Mouse (Mus musculus): ENCODE data around the gene Dab2ip. TPM values are rescaled to one million over a fixed set of nuclear protein-coding genes. Genes with fewer than 3 reads are reported as not detected.

Gene Dab2ip
- polyA plus RNA-seq, 1 experiment from 2014 or later, result 27.0 TPM

GRCm38 (mm10) chr2:35614411-35614810, 56.3 kb downstream of the Dab2ip start:
- no peaks in the 10 kb centered on the region for H3K36me3 ChIP-seq (ENCODE audit: control insufficient read depth, insufficient read depth, low read length)
- H3K4me3 ChIP-seq (ENCODE audit: low read length), result no peak overlapping the region
- WGBS, result 64% methylated on average over 3 of the region's 3 CpGs
- no peak for ATAC-seq
- no peak overlapping the region for H3K9ac ChIP-seq (ENCODE audit: low read depth, low read length)
- peak overlapping the region; percentile 53 for H3K27ac ChIP-seq (ENCODE audit: low read length)
- no peaks in the 10 kb centered on the region for H3K9me3 ChIP-seq (ENCODE audit: control insufficient read depth, low read length)
- no peaks in the 10 kb centered on the region for H3K27me3 ChIP-seq (replicated peaks; ENCODE audit: control insufficient read depth, insufficient read depth, low read length)
- no peak overlapping the region for H3K4me2 ChIP-seq (ENCODE audit: low read depth, low read length)
- peaks cover 80% of the 10 kb centered on the region for H3K4me1 ChIP-seq (ENCODE audit: control insufficient read depth, insufficient read depth, low read length)

GRCm38 (mm10) chr2:35615366-35615765, 57.3 kb downstream of the Dab2ip start:
- Histone ChIP-seq H3K4me3 (ENCODE audit: low read length) (no peak overlapping the region), H3K9ac (ENCODE audit: low read depth, low read length) (no peak overlapping the region), H3K4me1 (ENCODE audit: control insufficient read depth, insufficient read depth, low read length) (peaks cover 81% of the 10 kb centered on the region), H3K9me3 (ENCODE audit: control insufficient read depth, low read length) (no peaks in the 10 kb centered on the region), H3K4me2 (ENCODE audit: low read depth, low read length) (no peak overlapping the region), H3K36me3 (ENCODE audit: control insufficient read depth, insufficient read depth, low read length) (no peaks in the 10 kb centered on the region), H3K27ac (ENCODE audit: low read length) (peak overlapping the region; percentile 86), H3K27me3 (replicated peaks; ENCODE audit: control insufficient read depth, insufficient read depth, low read length) (no peaks in the 10 kb centered on the region)
- 51% methylated on average over 4 of the region's 4 CpGs for WGBS
- no peak for ATAC-seq

GRCm38 (mm10) chr2:35615977-35616376, 57.9 kb downstream of the Dab2ip start:
- Histone ChIP-seq H3K9me3 (ENCODE audit: control insufficient read depth, low read length) (no peaks in the 10 kb centered on the region), H3K4me1 (ENCODE audit: control insufficient read depth, insufficient read depth, low read length) (peaks cover 81% of the 10 kb centered on the region), H3K27me3 (replicated peaks; ENCODE audit: control insufficient read depth, insufficient read depth, low read length) (no peaks in the 10 kb centered on the region), H3K4me2 (ENCODE audit: low read depth, low read length) (no peak overlapping the region), H3K4me3 (ENCODE audit: low read length) (no peak overlapping the region), H3K36me3 (ENCODE audit: control insufficient read depth, insufficient read depth, low read length) (no peaks in the 10 kb centered on the region), H3K9ac (ENCODE audit: low read depth, low read length) (0 out of 2 replicates have a peak overlapping the region, but pooled peaks have one; percentile 5), H3K27ac (ENCODE audit: low read length) (peak overlapping the region; percentile 86)
- ATAC-seq, result no peak
- 70% methylated on average over 2 of the region's 2 CpGs for WGBS

GRCm38 (mm10) chr2:35616891-35617658, 59.0 kb downstream of the Dab2ip start:
- Histone ChIP-seq H3K4me2 (ENCODE audit: low read depth, low read length) (0 out of 2 replicates have a peak overlapping the region, but pooled peaks have one; percentile 20), H3K9me3 (ENCODE audit: control insufficient read depth, low read length) (no peaks in the 10 kb centered on the region), H3K9ac (ENCODE audit: low read depth, low read length) (peak overlapping the region; percentile 5; the same call in 1 of the 2 replicates), H3K4me1 (ENCODE audit: control insufficient read depth, insufficient read depth, low read length) (peaks cover 83% of the 10 kb centered on the region), H3K4me3 (ENCODE audit: low read length) (no peak overlapping the region), H3K36me3 (ENCODE audit: control insufficient read depth, insufficient read depth, low read length) (no peaks in the 10 kb centered on the region), H3K27ac (ENCODE audit: low read length) (peak overlapping the region; percentile 88), H3K27me3 (replicated peaks; ENCODE audit: control insufficient read depth, insufficient read depth, low read length) (no peaks in the 10 kb centered on the region)
- 51% methylated on average over 6 of the region's 6 CpGs for WGBS
- ATAC-seq, result peak; percentile 87

DNA sequence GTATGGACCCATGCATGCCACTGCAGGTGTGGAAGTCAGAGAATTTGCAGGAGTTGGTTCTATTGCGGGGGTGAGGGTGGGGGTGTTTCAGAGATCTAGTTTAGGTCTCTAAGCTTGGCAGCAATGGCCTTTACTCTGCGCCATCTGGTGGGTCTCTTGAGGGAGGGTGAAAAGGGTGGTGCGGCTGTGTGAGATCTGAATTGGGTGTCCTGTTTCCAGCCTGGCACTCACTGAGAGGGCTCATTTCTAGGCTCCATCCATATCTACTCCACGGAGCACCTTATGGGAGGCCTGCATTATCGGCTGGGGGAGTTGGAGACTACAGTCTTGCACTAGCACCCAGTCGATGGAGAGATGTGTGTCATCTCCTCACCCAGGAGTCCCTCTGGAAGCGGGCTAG, 60.9 kb downstream of the Dab2ip start:
- Histone ChIP-seq H3K27ac (ENCODE audit: low read length) (peak overlapping the region; percentile 72), H3K36me3 (ENCODE audit: control insufficient read depth, insufficient read depth, low read length) (no peaks in the 10 kb centered on the region), H3K27me3 (replicated peaks; ENCODE audit: control insufficient read depth, insufficient read depth, low read length) (no peaks in the 10 kb centered on the region), H3K4me1 (ENCODE audit: control insufficient read depth, insufficient read depth, low read length) (peaks cover 85% of the 10 kb centered on the region), H3K4me3 (ENCODE audit: low read length) (no peak overlapping the region), H3K9ac (ENCODE audit: low read depth, low read length) (0 out of 2 replicates have a peak overlapping the region, but pooled peaks have one; percentile 50), H3K9me3 (ENCODE audit: control insufficient read depth, low read length) (no peaks in the 10 kb centered on the region), H3K4me2 (ENCODE audit: low read depth, low read length) (no peak overlapping the region)
- 72% methylated on average over 7 of the region's 7 CpGs for WGBS
- ATAC-seq, result no peak

- 30% methylated on average over 2 of the region's 2 CpGs for WGBS
- no peaks in the 10 kb centered on the region for H3K27me3 ChIP-seq (replicated peaks; ENCODE audit: control insufficient read depth, insufficient read depth, low read length)
- H3K36me3 ChIP-seq (ENCODE audit: control insufficient read depth, insufficient read depth, low read length), result no peaks in the 10 kb centered on the region
- no peak overlapping the region for H3K4me3 ChIP-seq (ENCODE audit: low read length)
- peak overlapping the region; percentile 72 for H3K27ac ChIP-seq (ENCODE audit: low read length)
- peak overlapping the region; percentile 53 for H3K4me2 ChIP-seq (ENCODE audit: low read depth, low read length)
- peak overlapping the region; percentile 50 for H3K9ac ChIP-seq (ENCODE audit: low read depth, low read length)
- H3K9me3 ChIP-seq (ENCODE audit: control insufficient read depth, low read length), result no peaks in the 10 kb centered on the region
- ATAC-seq, result no peak
- peaks cover 85% of the 10 kb centered on the region for H3K4me1 ChIP-seq (ENCODE audit: control insufficient read depth, insufficient read depth, low read length)
Observed at GRCm38 (mm10) chr2:35619532-35619931, 61.5 kb downstream of the Dab2ip start.

DNA sequence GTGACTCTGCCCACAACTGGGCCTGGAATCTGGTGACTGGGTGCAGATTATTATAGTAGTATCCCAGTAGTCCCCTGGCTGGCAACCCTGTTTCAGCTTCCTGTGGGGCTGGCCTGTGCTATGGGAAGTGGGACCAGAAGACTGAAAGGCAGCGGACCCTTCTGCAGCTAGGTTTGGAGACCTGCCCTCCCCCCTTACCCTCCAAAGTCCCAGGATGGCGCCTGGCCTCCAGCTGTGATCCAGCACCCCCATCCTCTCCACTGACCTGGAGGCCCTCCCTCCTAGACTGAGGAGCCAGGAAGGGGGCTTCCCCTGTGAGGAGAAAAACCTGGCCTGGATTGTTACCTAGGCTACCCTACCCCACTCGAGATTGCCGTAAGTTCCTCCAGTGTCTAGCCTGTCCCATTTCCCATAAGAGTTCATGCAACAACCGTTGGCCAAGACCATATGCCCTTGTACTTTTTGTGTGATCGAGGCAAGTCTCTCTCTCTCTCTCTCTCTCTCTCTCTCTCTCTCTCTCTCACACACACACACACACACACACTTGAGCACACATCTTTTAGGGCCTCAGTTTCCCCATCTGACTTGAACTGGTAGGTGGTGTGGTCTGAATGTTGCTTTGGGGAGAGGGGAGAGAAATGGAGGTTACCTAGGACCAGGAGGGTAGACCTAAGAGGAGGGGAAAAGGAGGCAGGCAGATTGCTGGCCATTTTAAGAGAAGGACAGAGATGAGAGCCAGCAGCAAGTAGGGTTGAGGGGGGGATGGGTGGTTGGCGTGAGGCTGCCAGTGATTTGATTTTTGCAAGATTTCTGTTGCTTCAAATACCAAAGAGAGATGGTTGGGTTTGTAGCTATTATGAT, 62.5 kb downstream of the Dab2ip start:
- Histone ChIP-seq H3K4me2 (ENCODE audit: low read depth, low read length) (peak overlapping the region; percentile 53), H3K9me3 (ENCODE audit: control insufficient read depth, low read length) (no peaks in the 10 kb centered on the region), H3K27ac (ENCODE audit: low read length) (peak overlapping the region; percentile 72), H3K27me3 (replicated peaks; ENCODE audit: control insufficient read depth, insufficient read depth, low read length) (no peaks in the 10 kb centered on the region), H3K4me3 (ENCODE audit: low read length) (peak overlapping the region; percentile 33), H3K36me3 (ENCODE audit: control insufficient read depth, insufficient read depth, low read length) (no peaks in the 10 kb centered on the region), H3K9ac (ENCODE audit: low read depth, low read length) (peak overlapping the region; percentile 50), H3K4me1 (ENCODE audit: control insufficient read depth, insufficient read depth, low read length) (peaks cover 86% of the 10 kb centered on the region)
- ATAC-seq, result peak; percentile 21; the same call in 1 of the 2 replicates
- 24% methylated on average over 7 of the region's 7 CpGs for WGBS

GRCm38 (mm10) chr2:35621225-35621519, 63.1 kb downstream of the Dab2ip start:
- no peak for ATAC-seq
- Histone ChIP-seq H3K9ac (ENCODE audit: low read depth, low read length) (peak overlapping the region; percentile 84; the same call in 1 of the 2 replicates), H3K27ac (ENCODE audit: low read length) (peak overlapping the region; percentile 71; the same call in 1 of the 2 replicates), H3K36me3 (ENCODE audit: control insufficient read depth, insufficient read depth, low read length) (peaks cover 4% of the 10 kb centered on the region; the same call in 1 of the 2 replicates), H3K4me2 (ENCODE audit: low read depth, low read length) (peak overlapping the region; percentile 69; the same call in 1 of the 2 replicates), H3K4me3 (ENCODE audit: low read length) (no peak overlapping the region), H3K27me3 (replicated peaks; ENCODE audit: control insufficient read depth, insufficient read depth, low read length) (no peaks in the 10 kb centered on the region), H3K9me3 (ENCODE audit: control insufficient read depth, low read length) (no peaks in the 10 kb centered on the region), H3K4me1 (ENCODE audit: control insufficient read depth, insufficient read depth, low read length) (peaks cover 85% of the 10 kb centered on the region)
- 72% methylated on average over 2 of the region's 2 CpGs for WGBS

GRCm38 (mm10) chr2:35621796-35622195, 63.7 kb downstream of the Dab2ip start:
- Histone ChIP-seq H3K36me3 (ENCODE audit: control insufficient read depth, insufficient read depth, low read length) (peaks cover 4% of the 10 kb centered on the region; the same call in 1 of the 2 replicates), H3K4me1 (ENCODE audit: control insufficient read depth, insufficient read depth, low read length) (peaks cover 85% of the 10 kb centered on the region), H3K27me3 (replicated peaks; ENCODE audit: control insufficient read depth, insufficient read depth, low read length) (no peaks in the 10 kb centered on the region), H3K4me3 (ENCODE audit: low read length) (peak overlapping the region; percentile 77), H3K9ac (ENCODE audit: low read depth, low read length) (peak overlapping the region; percentile 84), H3K9me3 (ENCODE audit: control insufficient read depth, low read length) (no peaks in the 10 kb centered on the region), H3K4me2 (ENCODE audit: low read depth, low read length) (peak overlapping the region; percentile 69), H3K27ac (ENCODE audit: low read length) (peak overlapping the region; percentile 71)
- peak; percentile 74 for ATAC-seq
- under 1% methylated on average over 39 of the region's 41 CpGs for WGBS
